Mouse (Mus musculus): ENCODE measurements around the gene Klrc1.
"Not testable (repeated sequence)": the region's sequence is repeated elsewhere in the genome, so short reads cannot be mapped to it uniquely, and the experiment has no call there.

Gene Klrc1

GRCm38 (mm10) chr6:129678873-129679272 lies at the start of gene Klrc1:
Gene Klrc1 (minus strand): TSS chr6:129678973.
- DNase-seq (ENCODE audit: low read depth, low spot score) = no peak
- no peaks in the 10 kb centered on the region for H3K36me3 ChIP-seq (ENCODE audit: control insufficient read depth, insufficient read depth, low read length, poor library complexity, severe bottlenecking)
- no peaks in the 10 kb centered on the region for H3K27me3 ChIP-seq (ENCODE audit: control insufficient read depth, insufficient read depth, low read length, poor library complexity, severe bottlenecking)

- no peaks in the 10 kb centered on the region for H3K27me3 ChIP-seq (ENCODE audit: control insufficient read depth, insufficient read depth, low read length, poor library complexity, severe bottlenecking)
- no peak for DNase-seq (ENCODE audit: low read depth, low spot score)
- no peaks in the 10 kb centered on the region for H3K36me3 ChIP-seq (ENCODE audit: control insufficient read depth, insufficient read depth, low read length, poor library complexity, severe bottlenecking)
Observed at GRCm38 (mm10) chr6:129727237-129727636, 48.5 kb upstream of the Klrc1 start.

DNA sequence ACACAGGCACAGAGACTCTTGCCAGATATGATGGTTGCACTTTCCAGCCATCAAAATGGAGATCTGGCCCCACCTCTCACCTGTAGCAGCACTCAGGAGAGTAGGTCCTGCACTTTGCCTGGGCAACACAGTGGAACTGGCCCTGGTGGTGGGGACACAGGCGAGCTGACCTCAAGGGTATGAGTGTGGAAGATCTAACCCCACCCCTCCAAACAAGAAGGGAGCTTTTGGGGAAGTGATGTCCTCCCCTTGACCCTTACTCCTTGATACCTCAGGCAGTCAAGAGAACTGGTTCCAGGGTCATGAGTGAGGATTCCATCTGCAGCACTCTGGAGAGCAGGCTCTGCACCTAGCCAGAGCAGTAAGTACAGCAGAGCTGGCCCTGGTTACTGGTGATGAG lies 42.6 kb upstream of the Klrc1 start:
- no peak for DNase-seq (ENCODE audit: low read depth, low spot score)
- Histone ChIP-seq H3K36me3 (ENCODE audit: control insufficient read depth, insufficient read depth, low read length, poor library complexity, severe bottlenecking) (no peaks in the 10 kb centered on the region), H3K27me3 (ENCODE audit: control insufficient read depth, insufficient read depth, low read length, poor library complexity, severe bottlenecking) (no peaks in the 10 kb centered on the region)

DNA sequence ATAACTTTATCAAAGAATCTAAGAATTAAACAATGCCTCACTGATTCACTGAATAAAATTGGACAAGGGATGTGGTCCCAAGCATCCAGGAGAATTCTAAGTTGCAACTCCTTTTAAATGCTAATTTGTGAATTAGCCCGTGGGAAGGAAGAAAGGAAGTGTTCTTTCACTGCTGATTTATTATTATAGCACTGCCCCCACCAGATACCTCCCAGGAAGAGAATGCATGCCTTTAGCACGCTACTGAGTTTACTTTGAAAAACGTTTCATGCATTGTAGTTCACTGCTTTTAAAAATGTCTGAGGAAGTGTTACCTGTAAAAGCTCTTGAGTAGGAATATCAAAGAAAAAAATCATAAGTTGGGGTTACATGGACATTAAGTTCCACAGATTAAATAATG lies 41.7 kb upstream of the Klrc1 start:
- Histone ChIP-seq H3K36me3 (ENCODE audit: control insufficient read depth, insufficient read depth, low read length, poor library complexity, severe bottlenecking) (no peaks in the 10 kb centered on the region), H3K27me3 (ENCODE audit: control insufficient read depth, insufficient read depth, low read length, poor library complexity, severe bottlenecking) (no peaks in the 10 kb centered on the region)
- no peak for DNase-seq (ENCODE audit: low read depth, low spot score)

DNA sequence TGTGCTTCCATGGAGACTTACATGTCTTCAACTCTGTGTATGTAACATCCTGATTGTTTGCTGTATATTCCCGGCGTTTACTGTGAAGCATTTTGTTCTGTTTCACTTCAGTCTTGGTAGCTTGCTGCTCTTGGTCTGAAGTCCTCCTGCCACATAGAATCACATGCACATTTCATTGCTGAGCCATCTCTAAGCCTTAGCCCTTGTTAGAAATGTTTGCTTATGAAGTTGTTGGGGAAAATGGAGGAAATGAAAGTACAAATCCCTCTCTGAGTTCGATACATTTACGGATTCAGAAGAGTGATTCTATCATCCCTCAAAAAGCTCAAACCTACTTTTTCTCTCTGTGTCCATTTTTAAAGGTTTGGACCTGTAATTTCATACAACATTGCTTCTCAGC lies 38.3 kb upstream of the Klrc1 start, which contains the start of gene Klri1:
Gene Klri1, minus strand, starts transcription at position 101 of the 400 bp plus-strand sequence.
- no peaks in the 10 kb centered on the region for H3K27me3 ChIP-seq (ENCODE audit: control insufficient read depth, insufficient read depth, low read length, poor library complexity, severe bottlenecking)
- no peak for DNase-seq (ENCODE audit: low read depth, low spot score)
- no peaks in the 10 kb centered on the region for H3K36me3 ChIP-seq (ENCODE audit: control insufficient read depth, insufficient read depth, low read length, poor library complexity, severe bottlenecking)

GRCm38 (mm10) chr6:129713566-129713965 lies 34.8 kb upstream of the Klrc1 start:
- DNase-seq (ENCODE audit: low read depth, low spot score) = no peak
- H3K27me3 ChIP-seq (ENCODE audit: control insufficient read depth, insufficient read depth, low read length, poor library complexity, severe bottlenecking) = no peaks in the 10 kb centered on the region
- no peaks in the 10 kb centered on the region for H3K36me3 ChIP-seq (ENCODE audit: control insufficient read depth, insufficient read depth, low read length, poor library complexity, severe bottlenecking)

DNA sequence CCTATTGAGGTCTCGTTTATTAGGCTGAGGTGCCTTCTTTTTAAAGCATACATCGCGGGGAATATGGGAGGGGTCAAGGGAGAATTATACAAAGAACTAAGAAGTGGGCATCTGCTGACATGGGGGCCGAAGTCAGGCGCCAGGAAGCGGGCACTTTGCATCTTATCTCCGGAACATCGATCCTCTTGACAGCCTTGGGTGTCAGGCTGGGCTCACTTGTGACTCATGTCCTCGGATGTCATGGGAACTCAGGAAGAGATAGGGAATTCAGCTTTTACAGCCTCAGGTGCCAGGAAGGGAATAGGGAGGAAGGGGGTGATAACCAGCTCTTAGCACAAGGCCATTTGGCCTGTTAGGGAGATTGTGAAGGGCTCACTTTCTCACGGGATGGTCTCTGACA lies 12.7 kb upstream of the Klrc1 start:
- not testable (repeated sequence) for DNase-seq (ENCODE audit: low read depth, low spot score); H3K36me3 ChIP-seq (ENCODE audit: control insufficient read depth, insufficient read depth, low read length, poor library complexity, severe bottlenecking); H3K27me3 ChIP-seq (ENCODE audit: control insufficient read depth, insufficient read depth, low read length, poor library complexity, severe bottlenecking)

DNA sequence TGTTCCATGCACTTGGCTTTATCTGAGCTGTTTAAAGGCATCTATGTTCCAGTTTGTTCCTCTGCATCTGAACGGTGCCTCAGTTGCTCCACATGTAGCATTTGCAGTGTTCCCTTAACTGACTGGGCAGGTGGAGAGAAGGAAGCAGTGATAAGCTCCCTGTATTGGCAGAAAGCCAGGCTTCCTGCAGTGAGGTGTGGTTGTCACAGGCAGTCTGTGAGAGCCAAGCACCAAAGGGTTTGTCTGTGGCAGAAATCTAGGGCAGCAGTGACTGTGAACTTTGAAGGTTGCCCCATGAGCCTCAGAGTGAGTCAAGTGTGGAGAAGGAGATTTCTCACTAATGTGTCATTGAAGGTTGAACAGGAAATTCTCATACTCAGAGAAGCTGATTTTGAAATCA lies 1.6 kb upstream of the Klrc1 start:
- no peak for DNase-seq (ENCODE audit: low read depth, low spot score)
- H3K27me3 ChIP-seq (ENCODE audit: control insufficient read depth, insufficient read depth, low read length, poor library complexity, severe bottlenecking) = no peaks in the 10 kb centered on the region
- no peaks in the 10 kb centered on the region for H3K36me3 ChIP-seq (ENCODE audit: control insufficient read depth, insufficient read depth, low read length, poor library complexity, severe bottlenecking)

- H3K36me3 ChIP-seq (ENCODE audit: control insufficient read depth, insufficient read depth, low read length, poor library complexity, severe bottlenecking); H3K27me3 ChIP-seq (ENCODE audit: control insufficient read depth, insufficient read depth, low read length, poor library complexity, severe bottlenecking); DNase-seq (ENCODE audit: low read depth, low spot score): not testable (repeated sequence)
Observed at GRCm38 (mm10) chr6:129661301-129661700, 17.5 kb downstream of the Klrc1 start.

- DNase-seq (ENCODE audit: low read depth, low spot score); H3K36me3 ChIP-seq (ENCODE audit: control insufficient read depth, insufficient read depth, low read length, poor library complexity, severe bottlenecking); H3K27me3 ChIP-seq (ENCODE audit: control insufficient read depth, insufficient read depth, low read length, poor library complexity, severe bottlenecking): not testable (repeated sequence)
Observed at GRCm38 (mm10) chr6:129660589-129660988, 18.2 kb downstream of the Klrc1 start, which contains the start of gene Klrc2. Gene Klrc2 (minus strand): TSS chr6:129660689.

- not testable (repeated sequence) for DNase-seq (ENCODE audit: low read depth, low spot score)
Observed at GRCm38 (mm10) chr6:129644054-129644453, 34.7 kb downstream of the Klrc1 start.

GRCm38 (mm10) chr6:129643237-129643636 lies 35.5 kb downstream of the Klrc1 start, which contains the start of gene Klrc3:
Gene Klrc3 (minus strand): TSS chr6:129643337.
- H3K36me3 ChIP-seq (ENCODE audit: control insufficient read depth, insufficient read depth, low read length, poor library complexity, severe bottlenecking) = not testable (repeated sequence)

More at GRCm38 (mm10) chr6:129644054-129644453, 34.7 kb downstream of the Klrc1 start:
- H3K36me3 ChIP-seq (ENCODE audit: control insufficient read depth, insufficient read depth, low read length, poor library complexity, severe bottlenecking); H3K27me3 ChIP-seq (ENCODE audit: control insufficient read depth, insufficient read depth, low read length, poor library complexity, severe bottlenecking): not testable (repeated sequence)

GRCm38 (mm10) chr6:129631046-129631445 lies 47.7 kb downstream of the Klrc1 start:
- not testable (repeated sequence) for H3K36me3 ChIP-seq (ENCODE audit: control insufficient read depth, insufficient read depth, low read length, poor library complexity, severe bottlenecking); DNase-seq (ENCODE audit: low read depth, low spot score); H3K27me3 ChIP-seq (ENCODE audit: control insufficient read depth, insufficient read depth, low read length, poor library complexity, severe bottlenecking)

More at GRCm38 (mm10) chr6:129643237-129643636, 35.5 kb downstream of the Klrc1 start, which contains the start of gene Klrc3:
- H3K27me3 ChIP-seq (ENCODE audit: control insufficient read depth, insufficient read depth, low read length, poor library complexity, severe bottlenecking); DNase-seq (ENCODE audit: low read depth, low spot score): not testable (repeated sequence)

- DNase-seq (ENCODE audit: low read depth, low spot score) = no peak
- Histone ChIP-seq H3K27me3 (ENCODE audit: control insufficient read depth, insufficient read depth, low read length, poor library complexity, severe bottlenecking) (no peaks in the 10 kb centered on the region), H3K36me3 (ENCODE audit: control insufficient read depth, insufficient read depth, low read length, poor library complexity, severe bottlenecking) (no peaks in the 10 kb centered on the region)
Observed at GRCm38 (mm10) chr6:129623735-129624134, 55.0 kb downstream of the Klrc1 start, which contains the start of gene Klrk1. Gene Klrk1 (minus strand): TSS chr6:129623864.
